Mouse (Mus musculus): Measurements from ENCODE around the gene Tcf12. TPM values are rescaled to one million over a fixed set of nuclear protein-coding genes. Genes with fewer than 3 reads are reported as not detected.

The Tcf12 gene
- total and polyA plus RNA-seq, 2 experiments from 2014 or later = 32.4 to 71.5 TPM

- ATAC-seq = peak; percentile 46; the same call in 1 of the 2 replicates
- H3K4me2 ChIP-seq (ENCODE audit: low read depth) = no peak overlapping the region
- no peak overlapping the region for H3K4me3 ChIP-seq (ENCODE audit: low read depth, low read length)
- WGBS = 5% methylated on average over 2 of the region's 2 CpGs
- TF ChIP-seq CTCF (IDR thresholded peaks at IDR 0.05; ENCODE audit: low read depth) = no peak
- H3K9ac ChIP-seq = no peak overlapping the region
- no peaks in the 10 kb centered on the region for H3K36me3 ChIP-seq (ENCODE audit: insufficient read depth)
- DNase-seq = peak; percentile 57
- H3K9me3 ChIP-seq (ENCODE audit: low read length) = no peaks in the 10 kb centered on the region
- H3K4me1 ChIP-seq (ENCODE audit: insufficient read depth) = peaks cover 3% of the 10 kb centered on the region; the same call in 1 of the 2 replicates
- no peak overlapping the region for H3K27ac ChIP-seq (ENCODE audit: low read depth, low read length)
- no peaks in the 10 kb centered on the region for H3K27me3 ChIP-seq (ENCODE audit: insufficient read depth, low read length)
These were observed 137.1 kb downstream of the Tcf12 start for GRCm38 (mm10) chr9:71974541-71974959.

DNA sequence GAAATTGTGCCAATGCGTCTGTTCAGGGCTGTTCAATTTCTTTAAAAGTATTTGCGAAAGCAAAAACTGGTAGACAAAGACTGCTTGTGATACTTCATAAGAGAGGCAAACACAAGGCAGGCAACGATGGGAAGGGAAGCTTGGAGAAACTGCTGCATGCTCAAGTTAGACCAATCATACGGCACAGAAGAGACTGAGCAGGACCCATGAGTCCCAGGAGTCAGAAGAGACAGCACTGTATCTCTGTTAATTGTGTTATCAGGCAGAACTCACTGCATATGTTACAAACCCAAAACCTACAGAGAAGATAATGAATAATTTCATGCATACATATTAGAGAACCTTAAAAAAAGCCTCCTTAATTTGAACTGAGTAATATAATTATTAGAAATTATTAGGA, 147.6 kb downstream of the Tcf12 start:
- no peak overlapping the region for H3K9ac ChIP-seq
- no peaks in the 10 kb centered on the region for H3K9me3 ChIP-seq (ENCODE audit: low read length)
- no peak overlapping the region for H3K4me2 ChIP-seq (ENCODE audit: low read depth)
- no peak for TF ChIP-seq CTCF (IDR thresholded peaks at IDR 0.05; ENCODE audit: low read depth)
- ATAC-seq (no peak), DNase-seq (no peak)
- no peak overlapping the region for H3K27ac ChIP-seq (ENCODE audit: low read depth, low read length)
- H3K36me3 ChIP-seq (ENCODE audit: insufficient read depth) = no peaks in the 10 kb centered on the region
- no peaks in the 10 kb centered on the region for H3K4me1 ChIP-seq (ENCODE audit: insufficient read depth)
- no peaks in the 10 kb centered on the region for H3K27me3 ChIP-seq (ENCODE audit: insufficient read depth, low read length)
- H3K4me3 ChIP-seq (ENCODE audit: low read depth, low read length) = no peak overlapping the region
- WGBS = 68% methylated on average over 4 of the region's 4 CpGs

- Histone ChIP-seq H3K9ac (no peak overlapping the region), H3K36me3 (ENCODE audit: insufficient read depth) (no peaks in the 10 kb centered on the region), H3K4me1 (ENCODE audit: insufficient read depth) (no peaks in the 10 kb centered on the region), H3K9me3 (ENCODE audit: low read length) (no peaks in the 10 kb centered on the region), H3K4me2 (ENCODE audit: low read depth) (peak overlapping the region; percentile 41), H3K27me3 (ENCODE audit: insufficient read depth, low read length) (no peaks in the 10 kb centered on the region), H3K4me3 (ENCODE audit: low read depth, low read length) (peak overlapping the region; percentile 25), H3K27ac (ENCODE audit: low read depth, low read length) (no peak overlapping the region)
- ATAC-seq (no peak), DNase-seq (peak; percentile 49)
- peak; percentile 49 for TF ChIP-seq CTCF (IDR thresholded peaks at IDR 0.05; ENCODE audit: low read depth)
These were observed 151.7 kb downstream of the Tcf12 start for GRCm38 (mm10) chr9:71960026-71960396.

GRCm38 (mm10) chr9:71959259-71960025, 152.2 kb downstream of the Tcf12 start:
- Histone ChIP-seq H3K4me3 (ENCODE audit: low read depth, low read length) (peak overlapping the region; percentile 25), H3K4me2 (ENCODE audit: low read depth) (peak overlapping the region; percentile 41), H3K4me1 (ENCODE audit: insufficient read depth) (no peaks in the 10 kb centered on the region), H3K27ac (ENCODE audit: low read depth, low read length) (no peak overlapping the region), H3K9me3 (ENCODE audit: low read length) (no peaks in the 10 kb centered on the region), H3K27me3 (ENCODE audit: insufficient read depth, low read length) (no peaks in the 10 kb centered on the region), H3K9ac (no peak overlapping the region), H3K36me3 (ENCODE audit: insufficient read depth) (no peaks in the 10 kb centered on the region)
- DNase-seq = peak; percentile 64
- no peak for TF ChIP-seq CTCF (IDR thresholded peaks at IDR 0.05; ENCODE audit: low read depth)
- peak; percentile 96 for ATAC-seq
- 23% methylated on average over 11 of the region's 11 CpGs for WGBS

DNA sequence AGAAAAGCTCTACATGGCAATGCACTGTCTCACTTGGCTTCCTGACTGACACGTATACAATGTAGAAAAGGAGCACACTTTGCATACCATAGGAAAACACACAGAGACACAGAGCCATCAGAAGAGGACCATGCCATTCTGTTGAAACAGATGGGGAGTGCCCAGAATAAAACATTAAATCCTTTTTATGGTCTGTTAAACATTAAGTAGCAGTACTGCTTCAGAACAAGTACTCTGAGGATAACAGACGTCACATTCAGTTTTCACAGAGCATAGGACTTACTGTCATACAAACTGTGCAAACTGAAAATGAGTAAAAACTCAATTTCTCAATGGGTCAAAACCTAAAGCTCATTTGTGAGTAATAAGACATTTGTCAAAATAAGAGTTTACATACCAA, 158.5 kb downstream of the Tcf12 start:
- no peaks in the 10 kb centered on the region for H3K27me3 ChIP-seq (ENCODE audit: insufficient read depth, low read length)
- no peaks in the 10 kb centered on the region for H3K36me3 ChIP-seq (ENCODE audit: insufficient read depth)
- TF ChIP-seq CTCF (IDR thresholded peaks at IDR 0.05; ENCODE audit: low read depth) = no peak
- no peak overlapping the region for H3K27ac ChIP-seq (ENCODE audit: low read depth, low read length)
- DNase-seq (no peak), ATAC-seq (no peak)
- H3K4me3 ChIP-seq (ENCODE audit: low read depth, low read length) = no peak overlapping the region
- H3K9ac ChIP-seq = no peak overlapping the region
- 53% methylated on average over 2 of the region's 2 CpGs for WGBS
- no peak overlapping the region for H3K4me2 ChIP-seq (ENCODE audit: low read depth)
- H3K4me1 ChIP-seq (ENCODE audit: insufficient read depth) = 0 out of 2 replicates have a peak, but pooled peaks cover 4% of the 10 kb centered on the region
- H3K9me3 ChIP-seq (ENCODE audit: low read length) = no peaks in the 10 kb centered on the region

DNA sequence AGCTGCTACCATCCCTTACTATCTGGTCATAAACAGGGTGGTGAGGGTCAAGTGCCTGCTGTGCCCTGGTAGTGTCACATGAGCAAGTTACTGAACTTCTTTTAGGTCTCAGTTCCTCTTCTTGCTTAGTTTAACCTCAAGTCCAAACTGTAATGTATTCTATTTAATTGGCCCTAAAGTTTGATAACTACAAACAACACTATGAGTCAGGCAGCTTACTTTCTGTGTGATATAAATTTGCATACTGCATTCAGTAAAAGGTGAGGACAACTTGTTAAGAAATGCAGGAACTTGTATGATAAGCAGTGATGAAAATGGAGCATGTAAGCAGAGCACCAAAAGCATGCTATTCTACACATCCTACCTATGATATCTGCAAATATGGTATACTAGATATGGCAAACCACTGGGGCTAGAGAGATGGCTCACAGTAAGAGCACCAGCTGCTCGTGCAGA, 159.0 kb downstream of the Tcf12 start:
- Histone ChIP-seq H3K9ac (no peak overlapping the region), H3K4me1 (ENCODE audit: insufficient read depth) (0 out of 2 replicates have a peak, but pooled peaks cover 4% of the 10 kb centered on the region), H3K27ac (ENCODE audit: low read depth, low read length) (no peak overlapping the region), H3K36me3 (ENCODE audit: insufficient read depth) (no peaks in the 10 kb centered on the region), H3K4me3 (ENCODE audit: low read depth, low read length) (no peak overlapping the region), H3K27me3 (ENCODE audit: insufficient read depth, low read length) (no peaks in the 10 kb centered on the region), H3K9me3 (ENCODE audit: low read length) (no peaks in the 10 kb centered on the region), H3K4me2 (ENCODE audit: low read depth) (no peak overlapping the region)
- 91% methylated on average over 1 of the region's 1 CpGs for WGBS
- DNase-seq = no peak
- no peak for TF ChIP-seq CTCF (IDR thresholded peaks at IDR 0.05; ENCODE audit: low read depth)
- ATAC-seq = no peak

- WGBS = 79% methylated on average over 2 of the region's 2 CpGs
- no peak overlapping the region for H3K27ac ChIP-seq (ENCODE audit: low read depth, low read length)
- H3K9ac ChIP-seq = no peak overlapping the region
- no peak for DNase-seq
- no peaks in the 10 kb centered on the region for H3K27me3 ChIP-seq (ENCODE audit: insufficient read depth, low read length)
- no peaks in the 10 kb centered on the region for H3K36me3 ChIP-seq (ENCODE audit: insufficient read depth)
- H3K4me2 ChIP-seq (ENCODE audit: low read depth) = no peak overlapping the region
- H3K4me1 ChIP-seq (ENCODE audit: insufficient read depth) = 0 out of 2 replicates have a peak, but pooled peaks cover 4% of the 10 kb centered on the region
- ATAC-seq = no peak
- no peak for TF ChIP-seq CTCF (IDR thresholded peaks at IDR 0.05; ENCODE audit: low read depth)
- no peak overlapping the region for H3K4me3 ChIP-seq (ENCODE audit: low read depth, low read length)
- H3K9me3 ChIP-seq (ENCODE audit: low read length) = no peaks in the 10 kb centered on the region
These were observed 159.7 kb downstream of the Tcf12 start for GRCm38 (mm10) chr9:71951926-71952325.

Measured in forebrain, postnatal 0 days (tissue).